Mouse (Mus musculus) megakaryocyte, embryonic 14.5 days (primary cell): ENCODE measurements at regions not wholly inside any gene's neighbourhood (a gene's known extent, or its start where the extent isn't known, plus 50 kb on each side); places are given as distances from the start of the nearest gene placed in this dataset.

ENCODE experiments used
- FLI1 ChIP-seq: IDR thresholded peaks from 2 replicates; pipeline ENCODE4 v1.6.1; 2012; ENCODE audit warnings: low read length, inconsistent platforms, mixed read lengths
- GATA1 ChIP-seq: IDR thresholded peaks from 3 replicates; pipeline ENCODE4 v1.6.1; 2012; ENCODE audit warnings: mixed read lengths, low read length, inconsistent platforms, borderline replicate concordance

DNA sequence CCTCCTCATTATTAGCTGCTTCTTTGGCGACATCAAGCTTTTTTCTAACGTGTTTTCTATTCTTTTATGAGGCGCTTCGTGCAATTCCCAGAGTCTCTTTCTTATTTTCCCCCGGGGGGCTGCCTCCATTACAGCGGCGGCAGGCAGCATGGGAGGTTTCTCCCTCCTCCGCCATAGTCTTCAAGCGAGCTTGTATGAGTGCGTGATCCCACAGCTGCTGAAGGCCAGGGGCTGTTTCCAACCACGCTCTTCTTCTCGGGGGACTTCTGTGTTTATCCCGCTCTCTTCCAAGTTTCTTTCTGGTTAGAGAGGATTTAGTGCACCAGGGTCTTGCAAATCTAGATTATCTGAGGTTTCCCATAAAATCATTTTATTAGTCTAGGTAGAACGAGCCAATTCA, 77.9 kb upstream of the Lsm14a start:
- TF ChIP-seq GATA1: no peak
- TF ChIP-seq FLI1: no peak
